Mouse (Mus musculus): ENCODE data around the gene Ckm. TPM values are rescaled to one million over a fixed set of nuclear protein-coding genes. Genes with fewer than 3 reads are reported as not detected.

Ckm gene
- 0.85 TPM in 1 of 2 replicates, not detected in the other for total RNA-seq (2014; fragmentation: Nextera tagmentation)
- total RNA-seq (2017), result 1.5 and 3.0 TPM in 2 replicates

DNA sequence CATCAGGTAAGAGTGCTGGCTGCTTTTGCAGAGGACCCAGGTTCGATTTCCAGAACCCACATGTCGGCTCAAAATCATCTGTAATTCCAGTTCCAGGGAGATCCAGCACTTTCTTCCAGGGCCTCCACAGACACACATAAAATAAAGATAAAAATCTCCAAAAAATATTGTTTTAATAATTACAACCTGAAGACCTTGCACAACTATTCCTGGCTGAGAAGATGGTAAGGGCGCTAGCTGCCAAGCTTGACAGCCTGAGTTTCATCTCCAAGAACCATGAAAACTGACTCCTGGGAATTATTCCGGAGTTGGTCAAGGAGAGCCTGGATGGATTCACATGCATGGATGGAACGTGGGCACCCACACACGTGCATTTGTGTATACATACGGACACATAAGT lies at the start of gene Ckm:
Ckm (plus strand) TSS at position 301 of the 400 bp plus-strand sequence.
- ATAC-seq (replicated peaks; ENCODE audit: poor library complexity, severe bottlenecking), result no peak

DNA sequence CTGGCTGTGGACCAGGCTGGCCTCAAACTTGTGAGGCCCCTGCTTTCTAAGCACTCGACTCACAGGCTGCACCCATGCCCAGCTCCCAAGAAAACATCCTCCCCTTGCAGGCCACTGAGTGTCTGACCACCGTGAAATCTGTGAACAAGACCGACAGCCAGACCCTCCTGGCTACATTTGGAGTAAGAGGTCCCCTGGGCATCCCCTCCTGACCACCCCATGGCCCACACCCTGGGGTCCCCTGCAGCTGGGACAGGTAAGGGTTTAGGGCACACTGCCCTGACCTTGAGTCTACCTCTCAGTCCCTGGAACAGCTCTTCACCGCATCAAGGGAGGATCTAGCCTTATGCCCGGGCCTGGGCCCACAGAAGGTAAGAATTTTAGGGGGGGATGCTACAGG lies 49.6 kb upstream of the Ckm start:
- ATAC-seq (replicated peaks; ENCODE audit: poor library complexity, severe bottlenecking), result no peak

DNA sequence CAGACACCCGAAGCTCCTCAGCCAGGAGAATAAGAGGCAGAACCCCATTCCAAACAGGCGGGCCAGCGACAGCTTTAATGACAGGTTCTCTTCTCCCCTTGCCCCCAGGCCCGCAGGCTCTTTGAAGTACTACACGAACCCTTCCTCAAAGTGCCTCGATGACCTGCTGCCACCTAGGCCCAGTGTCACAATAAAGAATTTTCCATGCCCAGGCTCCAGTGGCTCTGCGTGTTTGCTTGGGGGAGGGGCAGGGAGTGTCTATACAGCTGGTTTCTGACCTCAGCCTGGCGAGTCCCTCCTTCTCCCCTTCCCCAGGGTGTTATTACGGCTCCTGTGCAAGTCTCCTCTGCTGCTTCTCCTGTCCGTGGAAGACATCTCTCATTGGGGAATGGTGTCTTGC lies 48.3 kb upstream of the Ckm start:
- no peak for ATAC-seq (replicated peaks; ENCODE audit: poor library complexity, severe bottlenecking)

DNA sequence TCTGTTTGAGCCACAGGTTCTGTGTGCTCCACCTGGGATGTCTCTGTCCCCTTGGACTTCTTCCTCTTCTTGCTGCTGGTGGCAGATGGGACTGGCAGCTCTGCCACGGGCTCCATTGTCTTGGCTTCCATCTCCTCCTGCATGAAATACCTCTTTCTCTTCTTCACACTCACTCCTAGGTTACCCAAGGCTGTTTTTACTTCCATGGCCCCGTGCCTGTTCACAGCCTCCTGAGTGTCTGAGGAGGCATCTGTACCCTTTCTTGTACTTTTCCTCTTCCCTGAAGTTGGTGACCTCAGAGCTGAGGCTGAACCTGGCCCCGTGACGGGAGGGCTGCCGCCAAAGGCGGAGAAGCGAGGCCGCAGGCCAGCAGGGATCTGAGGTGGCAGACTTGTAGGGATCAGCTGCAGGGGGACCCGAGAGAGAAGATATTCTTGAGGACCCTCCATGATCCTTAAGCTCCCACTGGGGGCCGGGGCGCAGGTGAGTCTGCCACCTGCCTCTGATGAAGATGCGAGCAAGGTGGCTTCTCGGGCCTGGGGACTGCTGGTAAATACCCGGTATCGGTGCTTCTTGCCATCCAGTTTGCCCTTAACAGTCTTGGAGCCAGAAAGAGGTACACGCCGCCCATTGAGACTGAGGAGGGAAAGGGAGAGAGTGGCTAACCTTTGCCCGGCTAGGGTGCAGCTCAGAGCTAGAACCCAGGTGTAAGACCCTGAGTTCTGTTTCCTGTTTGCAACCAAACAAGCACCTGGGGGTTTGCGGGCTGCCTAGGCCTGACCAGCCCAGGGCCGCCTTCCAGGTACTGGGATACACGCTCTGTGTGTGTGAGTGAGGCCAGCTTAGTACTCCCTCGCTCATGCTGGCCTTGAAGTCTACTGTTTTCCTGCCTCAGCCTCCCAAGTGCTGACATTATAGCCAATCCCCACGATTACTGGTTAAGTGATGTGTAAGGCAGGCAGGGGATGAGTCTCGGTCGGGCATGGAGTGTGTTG lies 46.9 kb upstream of the Ckm start:
- no peak for ATAC-seq (replicated peaks; ENCODE audit: poor library complexity, severe bottlenecking)

DNA sequence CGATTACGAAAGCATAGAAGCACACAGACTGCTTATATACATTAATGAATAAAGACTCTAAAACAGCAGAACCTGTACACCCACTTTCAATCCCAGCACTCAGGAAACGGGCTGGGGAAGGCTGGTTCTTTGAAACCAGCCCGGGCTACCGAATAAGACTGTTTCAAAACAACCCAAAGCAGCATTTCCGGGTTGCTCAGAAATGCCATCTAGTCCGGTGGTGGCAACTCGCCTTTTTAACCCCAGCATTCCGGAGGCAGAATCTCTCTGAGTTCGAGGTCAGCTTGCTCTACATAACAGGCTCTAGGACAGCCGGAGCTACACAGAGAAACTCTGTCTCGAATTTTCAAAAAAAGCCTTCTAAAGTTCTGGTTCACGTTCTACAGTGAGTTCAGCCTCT lies 45.9 kb upstream of the Ckm start:
- ATAC-seq (replicated peaks; ENCODE audit: poor library complexity, severe bottlenecking), result no peak

DNA sequence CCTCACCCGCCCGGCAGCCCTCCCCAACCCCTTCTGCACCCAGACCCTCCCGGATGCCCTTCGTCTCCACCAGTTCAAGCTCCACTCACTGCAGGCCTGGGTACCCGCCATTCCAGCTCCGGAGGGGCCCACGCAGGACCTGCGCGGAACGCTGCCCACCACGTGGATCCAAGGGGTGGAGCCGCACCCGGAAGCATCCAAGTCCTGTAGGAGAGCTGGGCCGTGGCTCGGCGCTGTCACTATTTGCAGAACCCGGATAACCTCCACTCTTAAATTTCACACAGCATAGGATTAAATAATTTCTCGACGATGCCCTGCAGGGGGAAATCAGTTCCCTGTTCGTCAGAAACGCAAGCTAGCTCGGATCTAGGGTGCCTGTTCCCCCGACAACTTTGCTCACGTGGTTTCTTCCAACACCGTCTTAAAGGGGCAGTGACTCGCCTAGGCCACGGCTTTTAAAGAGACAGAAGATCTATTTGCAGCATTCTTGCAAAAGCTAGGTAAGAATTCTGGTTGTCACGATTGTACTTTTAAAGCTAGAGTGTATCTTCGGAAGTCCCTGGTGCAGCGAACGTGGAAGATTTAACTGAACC lies 45.2 kb upstream of the Ckm start, which contains the start of the genes Cd3eap and Ppp1r13l:
Cd3eap (minus strand) TSS at position 185 of the 593 bp plus-strand sequence.
Ppp1r13l (plus strand) TSS at position 451 of the 593 bp plus-strand sequence.
- ATAC-seq (replicated peaks; ENCODE audit: poor library complexity, severe bottlenecking), result peak; percentile 43

DNA sequence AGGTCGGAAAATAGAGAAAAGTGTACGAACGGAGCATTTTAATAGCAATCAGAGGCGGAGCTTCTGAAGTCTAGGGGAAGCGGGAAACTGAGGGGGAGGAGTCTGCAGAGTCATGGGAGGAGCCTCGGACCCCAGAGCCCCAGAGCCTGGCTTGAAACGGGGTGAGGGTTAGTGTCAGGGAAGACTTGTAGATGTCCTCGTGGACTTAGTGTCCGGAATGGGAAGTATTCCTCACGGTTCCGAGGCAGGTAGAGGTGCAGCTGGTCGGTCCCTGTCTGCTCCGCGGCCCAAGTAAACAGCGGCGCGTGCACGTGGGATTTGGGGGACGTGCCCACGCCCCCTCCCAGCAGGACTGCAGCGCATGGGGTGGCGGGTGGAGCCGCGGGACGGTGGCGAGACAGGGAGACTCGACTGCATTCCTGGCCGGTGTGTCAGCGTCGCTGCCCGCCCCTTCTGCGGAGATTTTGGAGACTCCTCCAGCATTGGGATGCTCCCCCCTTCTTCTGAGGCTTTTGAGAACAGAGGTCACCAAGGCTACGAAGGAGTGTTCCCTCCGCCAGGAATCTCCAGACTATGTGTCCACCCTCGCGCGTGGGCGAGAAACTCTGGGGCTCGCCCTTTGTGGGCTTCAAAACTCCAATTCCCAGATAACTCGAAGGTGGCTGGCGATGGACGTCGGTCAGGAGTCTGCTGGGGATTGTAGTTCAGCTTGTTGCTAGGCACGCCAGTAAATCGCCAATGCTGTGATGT lies 44.5 kb upstream of the Ckm start:
- peak; percentile 52 for ATAC-seq (replicated peaks; ENCODE audit: poor library complexity, severe bottlenecking)

DNA sequence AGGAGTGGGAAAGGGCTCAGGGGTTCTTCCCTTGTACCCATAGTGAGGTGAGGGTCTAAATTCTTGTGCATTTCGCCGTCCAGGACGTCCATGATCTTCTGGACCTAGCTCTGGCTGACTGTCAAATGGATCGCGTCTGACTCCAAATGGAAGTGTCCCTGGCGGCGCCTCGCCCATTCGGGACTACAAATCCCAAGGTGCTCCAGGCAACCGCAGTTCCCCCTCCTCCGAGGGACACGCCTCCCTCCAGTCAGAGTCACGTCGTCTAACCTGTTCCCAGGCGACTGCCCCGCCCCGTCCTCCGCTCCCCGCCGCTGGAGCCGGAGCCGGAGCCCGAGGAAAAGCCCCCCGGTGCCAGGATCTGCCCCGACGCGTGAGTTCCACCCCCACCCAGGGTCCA lies 43.6 kb upstream of the Ckm start:
- ATAC-seq (replicated peaks; ENCODE audit: poor library complexity, severe bottlenecking), result peak; percentile 67

DNA sequence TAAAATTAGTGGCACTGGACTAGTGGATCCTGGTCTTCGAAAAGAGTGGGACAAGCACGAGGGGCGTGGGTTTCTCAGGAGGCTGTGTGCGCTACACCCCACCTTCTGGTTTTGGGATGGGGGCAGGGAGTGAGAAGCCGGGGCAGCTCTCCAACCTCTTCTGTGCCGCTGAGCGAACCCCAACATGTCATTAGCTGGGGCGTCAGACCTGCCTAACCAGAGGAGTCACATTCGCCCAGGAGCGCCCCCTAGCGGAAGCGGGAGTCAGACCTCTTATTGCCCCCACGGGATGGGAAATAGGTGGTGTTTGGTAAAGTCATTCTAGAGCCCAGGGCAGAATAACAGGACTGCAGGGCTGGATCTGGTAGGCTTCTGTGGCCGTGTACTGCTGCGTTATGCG lies 42.9 kb upstream of the Ckm start:
- ATAC-seq (replicated peaks; ENCODE audit: poor library complexity, severe bottlenecking), result peak; percentile 10; the same call in 1 of the 2 replicates

DNA sequence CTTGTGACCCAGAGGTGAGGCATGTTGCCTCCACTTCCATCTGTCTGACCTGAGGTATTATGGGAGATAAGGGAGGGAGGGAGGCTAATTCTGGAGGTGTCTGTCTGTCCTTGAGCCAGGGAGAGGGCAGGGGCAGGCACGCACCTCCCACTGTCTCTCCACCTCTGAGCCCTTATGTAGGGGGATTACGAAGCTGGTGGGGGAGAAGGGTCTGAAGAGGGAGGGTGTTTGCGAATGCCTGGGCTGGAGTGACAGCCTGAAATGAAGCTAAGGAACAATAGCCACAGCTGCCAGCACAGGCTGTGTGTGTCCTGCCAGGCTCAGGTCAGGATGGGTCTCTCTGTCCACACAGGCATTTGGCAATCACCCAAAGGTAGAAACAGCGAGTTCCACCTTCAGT lies 42.3 kb upstream of the Ckm start:
- ATAC-seq (replicated peaks; ENCODE audit: poor library complexity, severe bottlenecking), result no peak

DNA sequence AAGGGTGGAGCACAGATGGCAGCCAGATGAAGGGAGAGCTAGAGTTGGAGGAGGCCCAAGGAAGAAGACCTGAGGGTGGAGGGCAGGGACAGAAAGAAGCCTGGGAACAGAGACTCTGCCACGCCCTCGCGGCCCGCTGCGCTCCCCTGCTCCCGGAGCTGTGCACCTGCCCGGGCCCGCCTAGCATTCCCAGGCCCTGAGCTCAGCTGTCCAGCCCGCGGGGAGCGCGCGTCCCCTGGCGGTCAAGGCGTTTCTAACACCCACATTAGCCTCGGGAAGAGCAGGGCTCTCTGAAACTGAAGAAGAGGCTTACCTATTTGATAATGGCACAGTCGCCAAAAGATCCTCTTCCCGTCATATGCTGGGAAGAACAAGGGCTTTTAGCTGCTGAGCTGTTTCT lies 40.7 kb upstream of the Ckm start:
- peak; percentile 31 for ATAC-seq (replicated peaks; ENCODE audit: poor library complexity, severe bottlenecking)

DNA sequence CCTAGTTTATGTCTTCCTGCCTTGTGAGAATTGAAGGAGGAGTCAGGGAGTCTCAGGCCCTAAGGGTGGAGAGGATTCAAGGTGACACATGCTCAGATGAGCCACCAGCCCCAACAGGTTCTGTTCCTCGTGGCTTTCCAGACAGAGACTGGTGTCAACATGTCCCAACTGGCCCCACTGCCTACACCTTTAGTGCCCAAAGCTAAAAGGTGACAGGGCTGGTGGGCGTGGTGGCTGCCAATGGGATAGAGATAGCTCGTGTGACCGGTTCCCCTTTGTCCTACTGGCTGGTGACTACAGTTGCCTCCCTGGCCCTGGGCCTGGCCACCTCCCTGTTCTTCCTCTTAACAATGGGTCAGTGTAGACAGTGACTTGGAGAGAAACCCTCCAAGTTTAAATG lies 39.2 kb upstream of the Ckm start:
- ATAC-seq (replicated peaks; ENCODE audit: poor library complexity, severe bottlenecking), result no peak

DNA sequence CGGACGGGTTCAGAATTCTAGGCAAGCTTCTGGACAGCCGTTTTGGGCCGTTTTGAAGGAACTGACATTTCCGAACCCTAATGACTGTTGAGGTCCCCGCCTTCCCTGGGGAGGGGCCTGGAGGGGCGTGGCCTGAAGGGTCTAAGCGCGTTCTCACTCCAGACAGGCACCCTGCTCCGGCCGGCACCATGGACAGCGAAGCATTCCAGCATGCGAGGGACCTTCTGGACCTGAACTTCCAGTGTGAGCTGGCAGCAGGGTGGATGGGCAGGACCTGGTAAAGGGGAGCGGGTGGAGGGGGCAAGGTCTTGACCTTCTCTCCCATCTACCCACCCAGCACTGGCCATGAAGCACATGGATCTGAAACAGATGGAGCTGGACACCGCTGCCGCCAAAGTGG lies 36.2 kb upstream of the Ckm start:
- 0 out of 2 replicates have a peak, but pooled peaks have one; percentile 13 for ATAC-seq (replicated peaks; ENCODE audit: poor library complexity, severe bottlenecking)

DNA sequence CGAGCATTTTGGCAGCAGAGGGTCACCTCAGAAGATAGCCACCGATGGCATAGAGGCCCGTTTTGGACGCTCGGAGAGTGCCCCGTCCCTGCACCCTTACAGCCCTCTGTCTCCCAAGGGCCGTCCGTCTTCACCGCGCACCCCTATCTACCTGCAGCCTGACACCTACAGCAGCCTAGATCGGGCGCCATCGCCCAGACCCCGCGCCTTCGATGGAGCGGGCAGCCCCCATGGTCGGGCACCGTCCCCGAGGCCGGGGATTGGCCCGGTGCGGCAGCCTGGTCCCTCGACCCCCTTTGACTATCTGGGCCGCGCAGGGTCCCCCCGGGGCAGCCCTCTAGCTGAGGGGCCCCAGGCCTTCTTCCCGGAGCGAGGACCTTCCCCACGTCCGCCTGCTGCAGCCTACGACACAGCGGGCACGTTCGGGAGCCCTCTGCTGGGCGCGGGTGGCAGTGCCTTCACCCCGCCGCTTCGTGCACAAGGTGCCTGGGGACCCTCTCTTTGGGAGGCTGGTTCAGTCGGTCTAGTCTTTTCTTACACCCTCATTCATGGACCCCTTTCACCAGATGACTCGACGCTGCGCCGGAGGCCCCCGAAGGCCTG lies 34.7 kb upstream of the Ckm start:
- ATAC-seq (replicated peaks; ENCODE audit: poor library complexity, severe bottlenecking), result peak; percentile 92

DNA sequence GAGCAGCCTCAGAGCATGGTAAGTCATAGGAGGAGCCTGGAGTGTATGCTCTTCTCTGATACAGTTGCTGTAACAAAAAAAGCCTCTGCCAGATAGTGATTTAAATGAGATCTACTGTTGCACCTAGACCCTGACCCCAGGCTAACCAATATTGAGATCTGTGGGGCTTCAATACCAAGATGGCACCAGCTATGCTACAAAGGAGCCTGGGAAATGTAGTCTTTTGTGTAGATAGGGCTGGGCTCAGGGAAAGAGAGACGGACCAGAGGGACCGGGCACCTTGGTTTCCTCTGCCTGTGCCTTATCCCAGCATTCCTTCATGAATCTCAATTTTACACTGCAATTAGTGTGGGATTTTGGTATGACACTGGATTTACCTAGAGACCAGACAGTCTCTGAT lies 31.2 kb upstream of the Ckm start:
- no peak for ATAC-seq (replicated peaks; ENCODE audit: poor library complexity, severe bottlenecking)

DNA sequence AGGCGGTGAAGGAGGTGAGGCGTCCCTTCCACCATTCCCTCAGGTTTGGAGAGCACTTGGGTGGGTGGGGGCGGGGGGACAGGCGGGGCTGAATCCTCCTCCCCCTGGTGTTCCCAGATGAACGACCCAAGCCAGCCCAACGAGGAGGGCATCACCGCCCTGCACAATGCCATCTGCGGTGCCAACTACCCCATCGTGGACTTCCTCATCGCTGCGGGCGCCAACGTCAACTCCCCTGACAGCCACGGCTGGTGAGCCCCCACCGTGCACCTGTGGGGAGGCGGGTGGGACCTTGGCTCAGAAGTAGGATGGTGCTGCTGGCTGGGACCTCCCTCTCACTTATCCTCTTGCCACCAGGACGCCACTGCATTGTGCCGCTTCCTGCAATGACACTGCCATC lies 29.2 kb upstream of the Ckm start:
- no peak for ATAC-seq (replicated peaks; ENCODE audit: poor library complexity, severe bottlenecking)

DNA sequence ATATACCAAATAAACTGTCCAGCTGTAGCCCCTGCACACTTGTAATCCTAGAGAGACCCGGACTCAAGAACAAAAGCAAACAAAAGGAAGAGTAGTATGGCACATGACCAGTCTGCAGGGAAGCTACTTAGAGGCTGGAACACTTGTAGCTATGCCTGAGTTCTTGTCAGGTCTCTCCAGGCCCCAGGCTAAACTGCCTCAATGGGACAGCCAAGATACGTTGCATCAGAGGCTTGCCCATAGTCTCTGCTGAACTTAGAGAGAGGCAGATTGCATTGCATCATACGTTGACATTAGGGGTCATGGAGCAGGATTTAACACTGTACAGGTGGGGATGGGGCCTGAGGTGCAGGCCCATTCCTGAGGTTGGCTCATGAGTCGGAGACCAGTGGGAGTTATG lies 28.6 kb upstream of the Ckm start:
- ATAC-seq (replicated peaks; ENCODE audit: poor library complexity, severe bottlenecking), result no peak

DNA sequence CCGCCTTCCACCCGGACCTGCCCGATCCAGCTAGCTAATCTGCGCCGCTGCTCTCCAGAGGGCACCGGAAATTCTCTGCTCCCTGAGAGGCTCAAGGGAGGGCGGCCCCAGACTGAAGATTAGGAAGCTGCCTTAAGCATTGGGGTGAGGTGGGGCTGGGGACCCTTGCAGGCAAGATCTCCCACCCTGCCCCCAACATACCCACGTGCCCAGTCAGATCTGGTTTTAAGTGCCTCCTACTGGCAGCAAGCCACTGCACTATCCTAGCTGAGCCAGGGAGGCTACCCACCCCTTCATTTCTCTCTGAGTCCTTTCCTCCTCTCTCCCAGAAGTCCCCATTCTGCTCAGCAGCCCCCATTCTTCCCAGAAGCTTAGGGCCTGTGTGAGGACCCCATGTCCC lies 26.5 kb upstream of the Ckm start:
- ATAC-seq (replicated peaks; ENCODE audit: poor library complexity, severe bottlenecking), result no peak

DNA sequence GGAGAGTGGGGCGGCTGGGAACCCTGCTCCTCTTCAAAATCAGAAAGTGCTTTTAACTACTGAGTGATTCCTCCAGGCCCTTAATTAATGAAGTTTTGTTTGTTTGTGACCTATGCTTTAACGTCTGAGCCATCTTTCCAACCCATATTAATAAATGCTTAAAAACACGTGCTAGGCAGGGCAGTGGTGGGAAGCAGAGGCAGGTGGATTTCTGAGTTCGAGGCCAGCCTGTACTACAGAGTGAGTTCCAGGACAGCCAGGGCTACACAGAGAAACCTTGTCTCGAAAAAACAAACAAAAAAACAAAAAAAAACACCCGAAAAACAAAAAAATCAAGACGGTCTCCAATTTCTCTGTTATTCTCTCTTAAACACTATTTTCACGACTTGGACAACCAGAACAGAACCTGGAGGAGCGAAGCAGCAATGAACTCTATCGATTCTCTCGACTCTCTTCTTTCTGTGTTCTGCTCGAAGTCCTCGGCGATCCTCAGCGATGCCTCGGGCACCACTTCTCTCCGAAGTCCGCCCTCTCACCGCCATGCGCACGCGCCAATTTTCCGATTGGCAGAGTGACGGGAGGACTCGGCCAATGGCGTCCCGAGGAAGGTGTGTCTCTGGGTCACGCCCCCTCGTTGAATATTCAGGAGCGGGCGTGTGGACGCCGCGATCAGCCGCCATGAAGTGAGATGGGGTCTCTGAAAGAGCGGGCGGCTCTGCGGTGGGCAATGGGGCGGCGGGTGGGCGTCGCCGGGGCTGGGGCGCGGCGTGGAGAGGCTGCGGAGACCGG lies 23.0 kb upstream of the Ckm start, which contains the start of gene Ercc2:
Ercc2 (plus strand) TSS at position 634 of the 789 bp plus-strand sequence.
- ATAC-seq (replicated peaks; ENCODE audit: poor library complexity, severe bottlenecking), result peak; percentile 99
